Mouse (Mus musculus) stomach, embryonic 14.5 days (tissue): ENCODE results near the gene Clic3. TPM values are rescaled to one million over a fixed set of nuclear protein-coding genes. Genes with fewer than 3 reads are reported as not detected.

ENCODE experiments used
- ATAC-seq: fragments of 200-750 bp; cut with Nextera tagmentation; 2 replicates; pipeline ENCODE4 v1.8.0; 2017; ENCODE audit warnings: low read depth, moderate TSS enrichment; ENCODE audit not compliant: insufficient number of reproducible peaks, insufficient read depth, low FRiP score
- H3K27ac ChIP-seq: fragments of 300-500 bp; sonication (generic); 2 replicates; pipeline ENCODE4 v1.5.1; 2014; ENCODE audit warnings: mild to moderate bottlenecking, low read length, moderate library complexity, mixed read lengths
- H3K27me3 ChIP-seq: fragments of 300-500 bp; sonication (generic); 2 replicates; pipeline ENCODE4 v1.6.1; 2014; ENCODE audit warnings: low read length, control low read depth, mixed read lengths; ENCODE audit not compliant: control insufficient read depth, insufficient read depth
- H3K36me3 ChIP-seq: fragments of 300-500 bp; sonication (generic); 2 replicates; pipeline ENCODE4 v1.6.1; 2014; ENCODE audit warnings: mild to moderate bottlenecking, control low read depth, low read length, moderate library complexity, mixed read lengths; ENCODE audit not compliant: control insufficient read depth, insufficient read depth
- H3K4me1 ChIP-seq: fragments of 300-500 bp; sonication (generic); 2 replicates; pipeline ENCODE4 v1.6.1; 2014; ENCODE audit warnings: low read length, control low read depth, mixed read lengths; ENCODE audit not compliant: control insufficient read depth, insufficient read depth
- H3K4me2 ChIP-seq: fragments of 300-500 bp; sonication (generic); replicated peaks from 2 replicates; pipeline ENCODE4 v1.6.1; 2014; ENCODE audit warnings: low read depth, low read length, control low read depth
- H3K4me3 ChIP-seq: fragments of 300-500 bp; sonication (generic); 2 replicates; pipeline ENCODE4 v1.5.1; 2014; ENCODE audit warnings: low read depth, low read length, control low read depth
- H3K9ac ChIP-seq: fragments of 300-500 bp; sonication (generic); replicated peaks from 2 replicates; pipeline ENCODE4 v1.6.1; 2014; ENCODE audit warnings: low read depth, mild to moderate bottlenecking, control low read depth, low read length, moderate library complexity, mixed read lengths
- H3K9me3 ChIP-seq: fragments of 300-500 bp; sonication (generic); 2 replicates; pipeline ENCODE4 v1.6.1; 2016; ENCODE audit warnings: low read depth, low read length, control low read depth; ENCODE audit not compliant: control insufficient read depth
- WGBS: fragments of 180-500 bp; shearing (Covaris S2); extraction: QIAGEN DNeasy Blood & Tissue Kit; methylation state at CpG from one replicate; pipeline ENCODE4 v1.1.7; 2014; 5-methylcytosine and 5-hydroxymethylcytosine counted together
- polyA plus RNA-seq: library from polyadenylated mRNA; unstranded; fragments of >200 nt; fragmentation: Nextera tagmentation; extraction: Ambion mirVana; gene quantifications from 2 replicates; pipeline ENCODE4 v1.2.1, GENCODE M21; 2014

Gene Clic3
- polyA plus RNA-seq, 1 experiment from 2014 or later, result 7.2 TPM

DNA sequence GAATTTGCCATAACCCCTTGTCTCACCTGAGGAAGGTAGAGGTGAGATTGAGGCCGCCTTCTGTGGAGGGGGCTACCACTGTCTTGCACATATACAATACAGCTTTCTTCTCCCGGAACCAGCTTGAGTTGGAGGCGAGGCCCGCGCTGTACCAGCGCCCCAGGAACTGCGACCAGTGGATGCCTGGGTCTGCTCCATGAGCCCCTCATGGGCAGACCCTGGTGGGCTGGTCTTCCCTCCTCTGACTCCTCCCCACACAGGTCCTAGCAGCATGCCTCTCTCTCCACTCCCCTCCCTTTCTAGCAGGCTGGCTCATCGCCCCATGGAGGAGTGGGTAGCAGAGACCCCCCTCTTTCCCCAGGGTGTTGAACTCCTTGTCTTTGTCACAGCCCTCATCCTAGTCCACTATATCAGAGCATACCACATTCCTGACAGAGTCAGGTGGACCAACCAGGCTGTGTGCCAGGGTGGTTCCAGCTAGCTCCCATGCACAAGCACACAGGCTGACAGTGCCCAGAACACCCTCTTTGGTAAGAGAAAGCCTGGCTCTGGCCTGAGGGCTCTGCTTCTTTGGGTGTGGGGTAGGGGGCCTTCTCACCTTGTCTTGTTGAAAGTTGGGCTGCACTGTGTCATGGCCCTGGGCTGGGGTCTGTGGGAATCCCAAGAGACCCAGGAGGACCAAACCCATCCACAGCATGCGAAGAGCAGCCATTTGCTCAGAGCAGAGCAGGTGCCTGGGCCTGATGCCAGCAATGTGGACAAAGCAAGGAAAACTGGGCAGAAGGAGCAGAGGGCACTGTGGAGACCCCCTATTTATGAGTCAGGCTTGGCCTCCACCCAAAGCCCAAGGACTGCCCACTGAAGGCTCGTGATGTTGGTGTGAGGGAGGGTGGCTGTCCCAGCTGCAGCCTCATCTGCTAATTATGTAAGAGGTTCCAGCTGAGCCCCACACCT lies 12.6 kb downstream of the Clic3 start:
- H3K9me3 ChIP-seq, result no peaks in the 10 kb centered on the region
- H3K4me1 ChIP-seq, result no peaks in the 10 kb centered on the region
- no peaks in the 10 kb centered on the region for H3K27me3 ChIP-seq
- no peak overlapping the region for H3K27ac ChIP-seq
- H3K36me3 ChIP-seq, result no peaks in the 10 kb centered on the region
- H3K9ac ChIP-seq, result no peak overlapping the region
- WGBS, result 61% methylated on average over 10 of the region's 10 CpGs
- no peak overlapping the region for H3K4me3 ChIP-seq
- H3K4me2 ChIP-seq, result no peak overlapping the region
- no peak for ATAC-seq

DNA sequence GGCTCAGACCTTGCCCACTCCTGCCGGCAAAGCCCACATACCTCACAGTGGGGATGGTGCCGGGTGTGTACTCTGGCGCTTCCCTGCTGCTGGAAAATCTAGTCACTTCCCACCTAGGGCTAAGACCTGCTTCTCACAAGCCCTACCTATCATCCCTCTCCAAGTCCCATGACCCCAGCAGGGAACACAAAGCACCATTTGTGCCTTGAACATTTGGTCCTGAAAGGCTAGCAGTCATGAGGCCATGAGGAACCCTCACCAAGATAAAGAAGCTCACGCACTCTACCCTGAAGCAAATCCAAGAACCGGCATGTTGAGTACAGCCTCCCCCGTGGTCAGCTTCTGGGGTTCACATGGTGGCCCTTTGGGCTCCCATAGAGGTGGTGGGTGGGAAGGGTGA lies 13.3 kb downstream of the Clic3 start, which contains the start of gene Ptgds:
Gene Ptgds, minus strand, starts transcription at position 78 of the 400 bp plus-strand sequence.
- H3K9ac ChIP-seq, result no peak within 1 kb of the TSS

DNA sequence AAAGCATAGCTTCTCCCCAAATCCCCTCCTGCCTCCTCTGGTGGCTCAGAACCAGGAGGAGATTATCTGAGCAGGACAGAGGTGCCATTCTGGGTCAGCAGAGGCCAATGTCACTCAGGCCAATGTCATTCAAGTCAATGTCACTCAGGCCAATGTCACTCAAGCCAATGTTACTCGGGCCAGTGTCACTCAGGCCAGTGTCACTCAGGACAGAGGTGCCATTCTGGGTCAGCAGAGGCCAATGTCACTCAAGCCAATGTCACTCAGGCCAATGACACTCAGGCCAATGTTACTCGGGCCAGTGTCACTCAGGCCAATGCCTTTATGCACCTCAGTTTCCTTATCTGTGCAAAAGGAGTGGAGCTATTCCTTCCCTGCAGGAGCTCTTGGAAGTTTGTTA lies 15.9 kb downstream of the Clic3 start:
- no peak overlapping the region for H3K27ac ChIP-seq
- no peaks in the 10 kb centered on the region for H3K4me1 ChIP-seq
- no peak overlapping the region for H3K4me2 ChIP-seq
- H3K9me3 ChIP-seq, result no peaks in the 10 kb centered on the region
- H3K27me3 ChIP-seq, result no peaks in the 10 kb centered on the region
- H3K4me3 ChIP-seq, result no peak overlapping the region
- H3K36me3 ChIP-seq, result no peaks in the 10 kb centered on the region
- no peak for ATAC-seq
- H3K9ac ChIP-seq, result no peak overlapping the region
- WGBS, result 83% methylated on average over 2 of the region's 2 CpGs

More for the DNA sequence above, 13.3 kb downstream of the Clic3 start, which contains the start of gene Ptgds:
- H3K36me3 ChIP-seq, result no peaks in the 10 kb centered on the region
- WGBS, result 45% methylated on average over 6 of the region's 6 CpGs
- H3K4me2 ChIP-seq, result no peak within 1 kb of the TSS
- no peak within 1 kb of the TSS for H3K27ac ChIP-seq
- ATAC-seq, result no peak
- H3K27me3 ChIP-seq, result no peaks in the 10 kb centered on the region
- H3K4me3 ChIP-seq, result no peak within 1 kb of the TSS
- H3K4me1 ChIP-seq, result no peaks in the 10 kb centered on the region
- H3K9me3 ChIP-seq, result no peaks in the 10 kb centered on the region

- 81% methylated on average over 8 of the region's 8 CpGs for WGBS
- no peak overlapping the region for H3K4me3 ChIP-seq
These were observed 20.9 kb downstream of the Clic3 start for GRCm38 (mm10) chr2:25477541-25477940.

GRCm38 (mm10) chr2:25477967-25478675 lies 21.5 kb downstream of the Clic3 start:
- no peaks in the 10 kb centered on the region for H3K36me3 ChIP-seq
- 88% methylated on average over 3 of the region's 3 CpGs for WGBS
- H3K27me3 ChIP-seq, result no peaks in the 10 kb centered on the region
- no peak overlapping the region for H3K27ac ChIP-seq
- no peak overlapping the region for H3K4me3 ChIP-seq
- ATAC-seq, result no peak
- H3K9ac ChIP-seq, result no peak overlapping the region
- no peaks in the 10 kb centered on the region for H3K4me1 ChIP-seq
- H3K4me2 ChIP-seq, result no peak overlapping the region
- H3K9me3 ChIP-seq, result no peaks in the 10 kb centered on the region

More at GRCm38 (mm10) chr2:25477541-25477940, 20.9 kb downstream of the Clic3 start:
- H3K9me3 ChIP-seq, result no peaks in the 10 kb centered on the region
- H3K27me3 ChIP-seq, result no peaks in the 10 kb centered on the region
- H3K4me2 ChIP-seq, result no peak overlapping the region
- H3K9ac ChIP-seq, result no peak overlapping the region
- no peaks in the 10 kb centered on the region for H3K4me1 ChIP-seq
- no peak overlapping the region for H3K27ac ChIP-seq
- ATAC-seq, result no peak
- no peaks in the 10 kb centered on the region for H3K36me3 ChIP-seq

- H3K4me3 ChIP-seq, result no peak overlapping the region
- no peak overlapping the region for H3K4me2 ChIP-seq
- ATAC-seq, result no peak
- H3K9ac ChIP-seq, result no peak overlapping the region
- H3K27ac ChIP-seq, result no peak overlapping the region
- H3K4me1 ChIP-seq, result no peaks in the 10 kb centered on the region
- H3K9me3 ChIP-seq, result no peaks in the 10 kb centered on the region
- H3K27me3 ChIP-seq, result no peaks in the 10 kb centered on the region
- no peaks in the 10 kb centered on the region for H3K36me3 ChIP-seq
- WGBS, result 54% methylated on average over 10 of the region's 10 CpGs
These were observed 23.1 kb downstream of the Clic3 start for GRCm38 (mm10) chr2:25479551-25480311.

DNA sequence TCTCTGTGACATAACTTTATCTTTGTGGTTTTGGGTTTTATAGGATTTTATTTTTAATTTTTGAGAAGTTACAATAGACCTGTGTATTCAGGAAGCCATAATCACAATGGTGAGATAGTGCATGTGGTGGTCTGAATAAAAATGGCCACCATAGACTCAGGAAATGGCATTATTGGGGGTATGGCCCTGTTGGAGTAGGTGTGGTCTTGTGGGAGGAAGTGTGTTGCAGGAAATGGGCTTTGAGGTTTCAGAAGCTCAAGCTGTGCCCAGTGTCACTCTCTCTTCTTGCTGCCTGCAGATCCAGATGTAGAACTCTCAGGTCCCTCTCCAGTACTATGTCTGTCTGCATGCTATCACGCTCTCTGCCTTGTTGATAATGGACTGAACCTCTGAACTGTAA lies 23.9 kb downstream of the Clic3 start:
- H3K4me2 ChIP-seq, result no peak overlapping the region
- ATAC-seq, result no peak
- H3K9ac ChIP-seq, result no peak overlapping the region
- WGBS, result 93% methylated on average over 1 of the region's 1 CpGs
- H3K36me3 ChIP-seq, result no peaks in the 10 kb centered on the region
- H3K4me1 ChIP-seq, result no peaks in the 10 kb centered on the region
- H3K4me3 ChIP-seq, result no peak overlapping the region
- no peaks in the 10 kb centered on the region for H3K9me3 ChIP-seq
- no peak overlapping the region for H3K27ac ChIP-seq
- no peaks in the 10 kb centered on the region for H3K27me3 ChIP-seq

GRCm38 (mm10) chr2:25482969-25483368 lies 26.3 kb downstream of the Clic3 start:
- no peaks in the 10 kb centered on the region for H3K27me3 ChIP-seq
- H3K36me3 ChIP-seq, result no peaks in the 10 kb centered on the region
- no peak overlapping the region for H3K4me3 ChIP-seq
- WGBS, result 20% methylated on average over 7 of the region's 7 CpGs
- no peak for ATAC-seq
- H3K4me1 ChIP-seq, result no peaks in the 10 kb centered on the region
- H3K9ac ChIP-seq, result no peak overlapping the region
- H3K27ac ChIP-seq, result no peak overlapping the region
- H3K4me2 ChIP-seq, result no peak overlapping the region
- no peaks in the 10 kb centered on the region for H3K9me3 ChIP-seq
